Mouse (Mus musculus) limb, embryonic 11.5 days (tissue): ENCODE data around the gene Eef2k. TPM values are rescaled to one million over a fixed set of nuclear protein-coding genes. Genes with fewer than 3 reads are reported as not detected.

Source experiments
- ATAC-seq: fragments of 200-750 bp; cut with Nextera tagmentation; 2 replicates; pipeline ENCODE4 v1.8.0; 2017; ENCODE audit warnings: low read depth; ENCODE audit not compliant: insufficient number of reproducible peaks, low FRiP score, low TSS enrichment
- DNase-seq: peaks from one replicate; pipeline ENCODE4 v3.0.0-alpha.2; 2015; ENCODE audit warnings: low spot score
- H3K27ac ChIP-seq: fragments of 300-500 bp; sonication (generic); replicated peaks from 2 replicates; pipeline ENCODE4 v1.5.1; 2014; ENCODE audit warnings: low read depth, mild to moderate bottlenecking, low read length
- H3K27me3 ChIP-seq: fragments of 300-500 bp; sonication (generic); 2 replicates; pipeline ENCODE4 v1.6.1; 2014; ENCODE audit warnings: mild to moderate bottlenecking, low read length, mixed read lengths; ENCODE audit not compliant: control insufficient read depth, insufficient read depth
- H3K36me3 ChIP-seq: fragments of 300-500 bp; sonication (generic); 2 replicates; pipeline ENCODE4 v1.6.1; 2014; ENCODE audit warnings: mild to moderate bottlenecking, low read length, moderate library complexity, mixed read lengths; ENCODE audit not compliant: control insufficient read depth, insufficient read depth
- H3K4me1 ChIP-seq: fragments of 300-500 bp; sonication (generic); 2 replicates; pipeline ENCODE4 v1.6.1; 2014; ENCODE audit warnings: low read length, mixed read lengths; ENCODE audit not compliant: control insufficient read depth, insufficient read depth
- H3K4me2 ChIP-seq: fragments of 300-500 bp; sonication (generic); 2 replicates; pipeline ENCODE4 v1.6.1; 2014; ENCODE audit warnings: low read depth, mild to moderate bottlenecking, moderate library complexity; ENCODE audit not compliant: severe bottlenecking
- H3K4me3 ChIP-seq: fragments of 300-500 bp; sonication (generic); 2 replicates; pipeline ENCODE4 v1.5.1; 2014; ENCODE audit warnings: low read depth, low read length
- H3K9ac ChIP-seq: fragments of 300-500 bp; sonication (generic); 2 replicates; pipeline ENCODE4 v1.6.1; 2014; ENCODE audit warnings: mild to moderate bottlenecking, low read length
- H3K9me3 ChIP-seq: fragments of 300-500 bp; sonication (generic); 2 replicates; pipeline ENCODE4 v1.6.1; 2016; ENCODE audit warnings: low read length; ENCODE audit not compliant: control insufficient read depth
- WGBS: fragments of 180-500 bp; shearing (Covaris S2); extraction: QIAGEN DNeasy Blood & Tissue Kit; methylation state at CpG from one replicate; pipeline ENCODE4 v1.1.7; 2014; 5-methylcytosine and 5-hydroxymethylcytosine counted together
- polyA plus RNA-seq: library from polyadenylated mRNA; unstranded; fragments of >200 nt; fragmentation: Nextera tagmentation; extraction: Ambion mirVana; gene quantifications from 2 replicates; pipeline ENCODE4 v1.2.1, GENCODE M21; 2014

The Eef2k gene
- polyA plus RNA-seq, 1 experiment from 2014 or later: 9.6 TPM

DNA sequence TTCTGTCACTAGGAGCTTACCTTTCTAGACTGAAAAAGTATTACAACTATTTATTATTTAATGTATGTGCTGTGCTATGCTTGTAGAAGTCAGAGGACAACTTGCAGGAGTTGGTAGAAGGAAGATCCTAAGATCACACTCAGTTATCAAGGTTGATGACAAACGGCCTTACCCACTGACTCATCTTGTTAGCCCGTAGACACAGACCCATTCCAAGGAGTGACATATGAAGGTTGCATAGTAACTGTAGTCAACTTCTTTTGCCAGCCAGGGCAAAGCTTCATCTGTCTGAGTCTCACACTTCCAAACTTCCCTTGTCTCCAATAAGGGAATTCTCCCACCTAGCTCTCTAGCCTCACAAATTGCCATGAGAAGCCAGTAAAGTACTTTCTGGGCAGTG is 24.1 kb downstream of the Eef2k start:
- Histone ChIP-seq H3K9ac (no peak overlapping the region), H3K27me3 (no peaks in the 10 kb centered on the region), H3K36me3 (no peaks in the 10 kb centered on the region), H3K9me3 (no peaks in the 10 kb centered on the region), H3K4me1 (peaks cover 29% of the 10 kb centered on the region), H3K27ac (no peak overlapping the region), H3K4me3 (no peak overlapping the region), H3K4me2 (no peak overlapping the region)
- ATAC-seq (no peak), DNase-seq (no peak)
- WGBS: 78% methylated on average over 2 of the region's 2 CpGs

DNA sequence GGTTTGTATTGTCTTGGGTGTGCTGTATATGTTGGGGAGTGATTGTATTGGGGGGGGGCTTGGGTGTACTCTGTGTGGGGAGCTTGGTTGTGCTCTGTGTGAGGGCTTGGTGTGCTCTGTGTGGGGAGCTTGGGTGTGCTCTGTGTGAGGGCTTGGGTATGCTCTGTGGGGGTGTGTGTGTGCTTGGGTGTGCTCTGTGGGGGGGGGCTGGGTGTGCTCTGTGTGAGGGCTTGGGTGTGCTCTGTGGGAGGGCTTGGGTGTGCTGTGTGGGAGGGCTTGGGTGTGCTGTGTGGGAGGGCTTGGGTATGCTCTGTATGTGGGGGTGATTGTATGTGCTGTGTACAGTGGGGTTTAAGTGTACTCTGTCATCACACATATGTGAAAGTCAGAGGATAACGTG is 25.1 kb downstream of the Eef2k start:
- Histone ChIP-seq H3K4me1 (peaks cover 19% of the 10 kb centered on the region), H3K36me3 (no peaks in the 10 kb centered on the region), H3K4me2 (no peak overlapping the region), H3K27ac (no peak overlapping the region), H3K27me3 (no peaks in the 10 kb centered on the region), H3K4me3 (no peak overlapping the region), H3K9ac (no peak overlapping the region), H3K9me3 (no peaks in the 10 kb centered on the region)
- ATAC-seq (no peak; the same call in 1 of the 2 replicates), DNase-seq (no peak)
- 90% methylated on average over 1 of the region's 1 CpGs for WGBS

DNA sequence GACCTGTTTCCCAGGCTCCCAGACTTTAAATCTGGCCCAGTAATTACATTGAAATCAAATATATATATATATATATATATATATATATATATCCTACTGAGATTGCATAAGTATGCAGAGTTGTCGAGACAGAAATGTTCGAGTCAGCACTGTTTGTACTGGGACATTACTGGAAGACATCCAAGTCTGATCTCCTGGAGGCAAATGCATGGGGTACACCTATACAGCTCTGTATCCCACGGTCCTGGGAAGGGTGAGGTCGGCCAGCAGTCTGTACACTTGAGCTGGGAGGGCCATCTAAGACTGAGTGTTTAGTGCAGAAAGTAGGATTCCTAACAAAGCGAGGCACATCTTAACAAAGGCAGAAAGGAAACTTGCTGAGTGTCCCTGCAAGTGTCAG is 27.3 kb downstream of the Eef2k start:
- Histone ChIP-seq H3K27ac (no peak overlapping the region), H3K9me3 (no peaks in the 10 kb centered on the region), H3K4me2 (no peak overlapping the region), H3K4me1 (peaks cover 8% of the 10 kb centered on the region; the same call in 1 of the 2 replicates), H3K27me3 (no peaks in the 10 kb centered on the region), H3K36me3 (no peaks in the 10 kb centered on the region), H3K4me3 (no peak overlapping the region), H3K9ac (no peak overlapping the region)
- no peak for DNase-seq
- WGBS: 88% methylated on average over 5 of the region's 5 CpGs
- no peak for ATAC-seq

DNA sequence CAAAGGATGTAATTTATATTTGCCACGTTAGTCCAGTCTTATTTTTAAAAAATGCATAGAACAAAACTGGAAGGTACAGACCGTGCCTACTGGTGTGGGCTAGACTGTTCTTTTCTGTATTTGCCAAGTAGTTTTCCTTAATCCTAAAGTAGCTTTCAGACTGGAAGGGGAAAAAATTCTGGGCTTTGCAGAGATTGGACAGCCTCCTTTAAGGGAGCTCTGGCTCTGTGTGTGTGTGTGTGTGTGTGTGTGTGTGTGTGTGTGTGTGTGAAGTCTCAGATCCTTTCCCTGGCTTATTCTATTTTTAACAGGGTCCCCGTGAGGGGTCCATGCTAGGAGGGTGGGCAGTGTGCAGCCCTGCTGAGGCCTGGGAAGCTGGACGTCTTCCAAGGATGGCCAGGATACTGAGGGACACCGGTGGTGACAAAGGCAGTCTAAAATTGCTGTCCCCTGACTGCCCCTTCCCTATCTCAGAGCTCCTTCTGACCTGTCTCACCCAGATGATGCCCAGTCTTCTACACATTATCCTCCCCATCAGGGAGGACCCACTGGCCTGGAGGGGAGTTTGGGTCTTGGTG is 27.9 kb downstream of the Eef2k start:
- H3K4me1 ChIP-seq: peaks cover 3% of the 10 kb centered on the region; the same call in 1 of the 2 replicates
- no peaks in the 10 kb centered on the region for H3K36me3 ChIP-seq
- no peak for ATAC-seq
- H3K27ac ChIP-seq: no peak overlapping the region
- no peaks in the 10 kb centered on the region for H3K27me3 ChIP-seq
- H3K4me2 ChIP-seq: no peak overlapping the region
- 89% methylated on average over 5 of the region's 5 CpGs for WGBS
- H3K9me3 ChIP-seq: no peaks in the 10 kb centered on the region
- H3K4me3 ChIP-seq: no peak overlapping the region
- H3K9ac ChIP-seq: no peak overlapping the region
- DNase-seq: no peak

DNA sequence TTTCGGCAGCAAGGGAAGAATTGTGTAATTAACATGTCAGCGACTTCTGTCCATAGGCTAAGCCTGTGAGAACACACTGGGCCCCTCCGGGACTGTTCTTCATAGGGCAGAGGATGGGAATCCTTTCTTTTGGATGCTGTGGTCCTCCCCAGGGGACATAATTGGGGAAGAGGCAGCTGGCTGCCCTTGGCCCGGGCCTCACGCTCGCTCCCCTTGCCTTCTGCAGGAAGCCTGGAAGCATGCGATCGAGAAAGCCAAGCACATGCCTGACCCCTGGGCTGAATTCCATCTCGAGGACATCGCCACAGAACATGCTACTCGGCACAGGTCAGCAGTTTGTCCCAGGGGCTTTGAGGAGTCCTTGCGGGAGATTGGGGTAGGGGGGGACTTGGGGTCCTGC is 30.5 kb downstream of the Eef2k start:
- Histone ChIP-seq H3K36me3 (no peaks in the 10 kb centered on the region), H3K4me2 (no peak overlapping the region), H3K27ac (no peak overlapping the region), H3K4me1 (no peaks in the 10 kb centered on the region; the same call in 1 of the 2 replicates), H3K27me3 (no peaks in the 10 kb centered on the region), H3K4me3 (no peak overlapping the region), H3K9ac (no peak overlapping the region), H3K9me3 (no peaks in the 10 kb centered on the region)
- ATAC-seq: no peak
- DNase-seq: no peak
- 88% methylated on average over 12 of the region's 12 CpGs for WGBS

DNA sequence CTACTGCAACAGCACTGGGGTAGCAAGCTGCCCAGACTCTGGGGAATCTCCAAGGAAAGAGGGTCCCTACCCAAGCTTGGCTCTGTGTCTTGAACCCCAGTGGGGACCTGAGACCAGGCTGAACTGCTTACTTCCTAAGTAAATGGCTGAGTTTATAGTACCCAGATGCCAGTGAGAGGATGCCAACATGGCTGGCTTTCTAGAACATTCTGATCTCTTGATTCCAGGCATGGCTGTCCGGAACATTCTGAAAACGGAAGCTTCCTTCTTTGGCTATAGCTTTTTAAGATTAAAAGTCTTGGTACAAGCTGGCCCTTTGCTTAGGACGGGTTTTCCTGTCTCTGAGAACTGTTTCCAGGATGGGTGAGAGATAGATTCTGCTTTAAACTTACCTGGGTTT is 31.4 kb downstream of the Eef2k start:
- ATAC-seq (no peak), DNase-seq (no peak)
- H3K36me3 ChIP-seq: no peaks in the 10 kb centered on the region
- H3K27me3 ChIP-seq: no peaks in the 10 kb centered on the region
- H3K9ac ChIP-seq: no peak overlapping the region
- H3K9me3 ChIP-seq: no peaks in the 10 kb centered on the region
- WGBS: 89% methylated on average over 3 of the region's 3 CpGs
- no peak overlapping the region for H3K27ac ChIP-seq
- no peak overlapping the region for H3K4me2 ChIP-seq
- H3K4me1 ChIP-seq: no peaks in the 10 kb centered on the region
- no peak overlapping the region for H3K4me3 ChIP-seq

DNA sequence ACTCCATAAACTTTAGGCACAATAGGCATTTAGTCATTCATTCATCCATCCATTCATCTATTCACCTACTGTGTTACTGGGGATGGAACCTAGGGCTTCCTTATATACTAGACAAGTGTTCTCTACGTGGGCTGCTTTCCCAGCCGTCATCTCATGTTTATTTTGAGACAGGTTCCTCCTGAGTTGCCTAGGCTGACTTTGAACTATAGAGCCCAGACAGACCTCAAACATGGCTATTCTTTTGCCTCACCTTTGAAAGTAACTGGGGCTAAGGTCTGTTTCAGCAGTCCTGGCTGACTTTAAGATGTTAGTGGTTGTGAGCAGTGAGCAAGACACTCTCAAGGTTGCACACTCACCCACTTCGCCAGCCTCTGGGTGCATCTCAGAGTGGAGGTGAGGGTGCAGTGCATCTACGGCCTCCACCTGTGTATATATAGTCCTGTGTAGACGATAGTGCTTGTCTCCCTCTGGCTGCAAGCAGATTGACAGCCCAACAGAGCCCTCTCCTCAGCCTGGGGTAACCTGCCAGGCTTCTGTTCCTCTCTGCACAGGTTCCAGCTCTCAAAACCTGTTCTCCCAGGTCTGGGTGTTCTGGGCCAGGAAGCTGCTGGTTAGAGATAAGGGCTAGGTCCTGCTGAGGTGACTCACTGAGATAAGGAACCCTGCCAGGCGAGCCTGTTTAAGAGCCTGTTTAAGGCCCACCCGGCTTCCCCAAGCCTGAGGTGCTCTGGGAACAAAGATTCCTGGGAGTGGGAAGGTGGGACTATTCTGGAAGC is 32.3 kb downstream of the Eef2k start:
- ATAC-seq (no peak), DNase-seq (no peak)
- WGBS: 86% methylated on average over 7 of the region's 7 CpGs
- Histone ChIP-seq H3K4me2 (no peak overlapping the region), H3K4me1 (no peaks in the 10 kb centered on the region), H3K9ac (no peak overlapping the region), H3K36me3 (peaks cover 2% of the 10 kb centered on the region; the same call in 1 of the 2 replicates), H3K27ac (no peak overlapping the region), H3K27me3 (no peaks in the 10 kb centered on the region), H3K9me3 (no peaks in the 10 kb centered on the region), H3K4me3 (no peak overlapping the region)

DNA sequence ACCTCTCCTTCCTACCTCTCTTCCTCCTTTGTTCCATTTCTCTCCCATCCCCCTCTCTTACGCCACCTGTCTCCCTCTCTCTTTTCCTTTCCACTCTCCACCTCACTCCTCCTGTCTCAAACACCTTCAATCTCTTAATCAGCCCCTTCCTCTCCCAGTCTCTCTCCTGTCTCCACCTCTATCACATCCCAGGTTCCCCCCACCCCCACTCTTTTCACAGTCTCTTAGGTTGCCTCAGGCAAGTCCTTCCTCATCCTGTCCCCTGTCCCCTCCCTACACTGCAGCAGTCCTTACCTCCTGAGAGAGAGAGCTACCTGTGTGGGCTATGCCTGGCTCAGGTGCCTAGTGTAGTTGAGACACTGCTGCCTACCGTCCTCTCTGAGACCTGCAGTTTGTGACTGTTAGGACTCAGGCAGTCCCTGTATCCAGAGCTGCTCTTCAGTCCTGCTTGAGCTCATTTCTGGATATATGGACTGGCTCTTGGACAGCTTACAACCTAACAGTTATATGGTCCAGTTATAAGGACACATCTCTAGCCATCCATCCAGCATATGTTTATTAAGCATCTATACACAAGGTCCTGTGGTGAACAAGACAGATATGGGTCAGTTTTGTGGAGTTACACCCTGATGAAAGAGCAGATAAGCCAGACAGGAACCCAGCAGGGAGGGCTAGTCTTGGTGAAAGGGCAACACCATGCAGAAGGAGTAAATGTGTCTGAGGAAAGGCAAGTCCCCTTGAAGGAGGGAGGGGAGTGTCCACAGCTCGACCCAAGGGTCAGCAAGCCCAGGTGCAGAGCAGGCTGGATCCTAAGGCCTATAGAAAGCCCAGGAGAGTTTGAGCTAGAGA is 33.1 kb downstream of the Eef2k start:
- ATAC-seq: no peak
- Histone ChIP-seq H3K27me3 (no peaks in the 10 kb centered on the region), H3K9me3 (no peaks in the 10 kb centered on the region), H3K4me1 (no peaks in the 10 kb centered on the region), H3K4me3 (no peak overlapping the region), H3K4me2 (no peak overlapping the region), H3K9ac (no peak overlapping the region), H3K36me3 (peaks cover 4% of the 10 kb centered on the region; the same call in 1 of the 2 replicates), H3K27ac (no peak overlapping the region)
- 57% methylated on average over 3 of the region's 3 CpGs for WGBS
- DNase-seq: no peak
